Mouse (Mus musculus) lung, adult 2 months (tissue): ENCODE data around the gene Hcn1.

Experiments
- CTCF ChIP-seq: fragments of 200-500 bp; IDR thresholded peaks from 2 replicates; pipeline ENCODE4 v1.5.1; 2011; ENCODE audit warnings: mild to moderate bottlenecking, low read length, control low read depth; ENCODE audit not compliant: insufficient read depth
- POLR2A ChIP-seq: fragments of 200-500 bp; IDR thresholded peaks from 2 replicates; pipeline ENCODE4 v1.6.1; 2011; ENCODE audit warnings: low read depth, mild to moderate bottlenecking, control low read depth, low read length, borderline replicate concordance; ENCODE audit errors: extremely low read depth

GRCm38 (mm10) chr13:117744451-117744850 lies 142.3 kb downstream of the Hcn1 start:
- TF ChIP-seq CTCF (no peak), POLR2A (no peak)
